Mouse (Mus musculus): Measurements from ENCODE around the gene Olfr743.
"Not testable (repeated sequence)": the region's sequence is repeated elsewhere in the genome, so short reads cannot be mapped to it uniquely, and the experiment has no call there.

The Olfr743 gene

GRCm38 (mm10) chr14:50521539-50521938 is at the start of gene Olfr743:
Gene Olfr743 (plus strand): TSS chr14:50521839.
- no peak for DNase-seq (ENCODE audit: low read depth)

GRCm38 (mm10) chr14:50472438-50472837 is 49.2 kb upstream of the Olfr743 start, which contains the start of gene Olfr741:
Gene Olfr741 (plus strand): TSS chr14:50472738.
- DNase-seq (ENCODE audit: low read depth) = no peak

GRCm38 (mm10) chr14:50478406-50478805 is 43.2 kb upstream of the Olfr743 start:
- no peak for DNase-seq (ENCODE audit: low read depth)

GRCm38 (mm10) chr14:50503300-50503699 is 18.3 kb upstream of the Olfr743 start, which contains the start of gene Olfr742:
Gene Olfr742 (plus strand): TSS chr14:50503600.
- DNase-seq (ENCODE audit: low read depth) = no peak

- DNase-seq (ENCODE audit: low read depth) = no peak
Measured at GRCm38 (mm10) chr14:50552734-50553133, 31.1 kb downstream of the Olfr743 start.

GRCm38 (mm10) chr14:50573056-50573455 is 51.4 kb downstream of the Olfr743 start:
- DNase-seq (ENCODE audit: low read depth) = not testable (repeated sequence)
